Mouse (Mus musculus) liver, embryonic 14.5 days (tissue): ENCODE results near the gene Hnrnpa3. TPM values are rescaled to one million over a fixed set of nuclear protein-coding genes. Genes with fewer than 3 reads are reported as not detected.
A peak's percentile ranks its signal among the peaks of the same experiment; 100 is the strongest.

ENCODE experiments used
- ATAC-seq: fragments of 200-750 bp; cut with Nextera tagmentation; 2 replicates; pipeline ENCODE4 v1.8.0; 2017; ENCODE audit warnings: moderate number of reproducible peaks, mild to moderate bottlenecking, moderate library complexity; ENCODE audit not compliant: insufficient read depth
- DNase-seq, 3 experiments: peaks; one replicate each; pipeline ENCODE4 v3.0.0-alpha.2; 2012 to 2013; ENCODE audit warnings: low read depth in 3 of 3, low spot score in 3 of 3
- H3K27ac ChIP-seq: fragments of 300-500 bp; sonication (generic); 2 replicates; pipeline ENCODE4 v1.5.1; 2014; ENCODE audit warnings: moderate library complexity, mild to moderate bottlenecking, control low read depth, inconsistent platforms
- H3K27me3 ChIP-seq: fragments of 300-500 bp; sonication (generic); 2 replicates; pipeline ENCODE4 v1.6.1; 2014; ENCODE audit warnings: mild to moderate bottlenecking, low read length, moderate library complexity; ENCODE audit not compliant: control insufficient read depth, insufficient read depth
- H3K36me3 ChIP-seq: fragments of 300-500 bp; sonication (generic); replicated peaks from 2 replicates; pipeline ENCODE4 v1.6.1; 2014; ENCODE audit warnings: low read depth; ENCODE audit not compliant: control insufficient read depth, insufficient read depth
- H3K4me1 ChIP-seq, 2 experiments: fragments of 200-500 bp in 1 of 2; fragments of 300-500 bp in 1 of 2; sonication (generic) in 1 of 2; replicated peaks; 2 replicates each; pipeline ENCODE4 v1.6.1; 2012 to 2014; ENCODE audit warnings: antibody characterized with exemption in 1 of 2, inconsistent platforms in 1 of 2, low read length in 1 of 2; ENCODE audit not compliant: control insufficient read depth in 2 of 2, insufficient read depth in 2 of 2
- H3K4me2 ChIP-seq: fragments of 300-500 bp; sonication (generic); 2 replicates; pipeline ENCODE4 v1.6.1; 2014; ENCODE audit warnings: low read depth, mild to moderate bottlenecking, control low read depth, moderate library complexity
- H3K4me3 ChIP-seq, 2 experiments: fragments of 200-500 bp in 1 of 2; fragments of 300-500 bp in 1 of 2; sonication (generic) in 1 of 2; 2 replicates each; pipeline ENCODE4 v1.5.1; 2012 to 2014; ENCODE audit warnings: low read depth in 2 of 2, low read length in 2 of 2, mild to moderate bottlenecking in 2 of 2, control low read depth in 1 of 2, inconsistent platforms in 1 of 2, moderate library complexity in 1 of 2; ENCODE audit not compliant: insufficient read depth in 1 of 2
- H3K9ac ChIP-seq: fragments of 300-500 bp; sonication (generic); replicated peaks from 2 replicates; pipeline ENCODE4 v1.6.1; 2014; ENCODE audit warnings: mild to moderate bottlenecking, control low read depth, moderate library complexity
- H3K9me3 ChIP-seq: fragments of 300-500 bp; sonication (generic); 2 replicates; pipeline ENCODE4 v1.6.1; 2016; ENCODE audit warnings: low read length, mixed read lengths; ENCODE audit not compliant: control insufficient read depth
- CTCF ChIP-seq: IDR thresholded peaks from 2 replicates; pipeline ENCODE4 v1.5.1; 2016; ENCODE audit warnings: antibody characterized with exemption, low read depth, control low read depth
- EP300 ChIP-seq: IDR thresholded peaks from 2 replicates; pipeline ENCODE4 v1.6.1; 2016; ENCODE audit warnings: antibody characterized with exemption, low read depth
- WGBS: fragments of 180-500 bp; shearing (Covaris S2); extraction: QIAGEN DNeasy Blood & Tissue Kit; methylation state at CpG from one replicate; pipeline ENCODE4 v1.1.7; 2014; ENCODE audit not compliant: insufficient replicate concordance; 5-methylcytosine and 5-hydroxymethylcytosine counted together
- polyA plus RNA-seq, 2 experiments: library from polyadenylated mRNA; depleted of rRNA in 1 of 2; stranded (reverse) in 1 of 2; unstranded in 1 of 2; fragments of >200 nt; fragmentation: Nextera tagmentation in 1 of 2; extraction: Ambion mirVana in 1 of 2; gene quantifications; 2 replicates each; pipeline versions ENCODE4 v1.2.1 to v1.2.3; 2012 to 2014

The Hnrnpa3 gene
- polyA plus RNA-seq, 2 experiments, result 85.0 to 409 TPM

- Histone ChIP-seq H3K27me3 (no peaks in the 10 kb centered on the region), H3K9ac (no peak overlapping the region), H3K27ac (no peak overlapping the region), H3K9me3 (no peaks in the 10 kb centered on the region), H3K4me3 (no peak overlapping the region), H3K4me1 (peaks cover 4 to 16% of the 10 kb centered on the region in 2 experiments; a peak in 3 of 4 replicates), H3K36me3 (peaks cover 37% of the 10 kb centered on the region), H3K4me2 (no peak overlapping the region)
- DNase-seq, result no peak
- WGBS, result 85% methylated on average over 8 of the region's 8 CpGs
- ATAC-seq, result no peak
- no peak for TF ChIP-seq CTCF
- TF ChIP-seq EP300, result no peak
These were observed 20.9 kb downstream of the Hnrnpa3 start for GRCm38 (mm10) chr2:75679947-75680346.

GRCm38 (mm10) chr2:75681439-75681838, 22.4 kb downstream of the Hnrnpa3 start:
- no peaks in the 10 kb centered on the region for H3K9me3 ChIP-seq
- no peak overlapping the region for H3K27ac ChIP-seq
- ATAC-seq (no peak), DNase-seq (no peak)
- no peaks in the 10 kb centered on the region for H3K27me3 ChIP-seq
- no peak overlapping the region for H3K9ac ChIP-seq
- TF ChIP-seq CTCF (no peak), EP300 (no peak)
- no peak overlapping the region for H3K4me3 ChIP-seq
- H3K4me1 ChIP-seq, result peaks cover 4 to 22% of the 10 kb centered on the region in 2 experiments; a peak in 3 of 4 replicates
- WGBS, result 71% methylated on average over 7 of the region's 7 CpGs
- peaks cover 29% of the 10 kb centered on the region for H3K36me3 ChIP-seq
- no peak overlapping the region for H3K4me2 ChIP-seq

GRCm38 (mm10) chr2:75682978-75683709, 24.1 kb downstream of the Hnrnpa3 start:
- TF ChIP-seq CTCF (no peak), EP300 (no peak)
- peaks cover 4 to 31% of the 10 kb centered on the region in 2 experiments; a peak in 3 of 4 replicates for H3K4me1 ChIP-seq
- 29% methylated on average over 15 of the region's 15 CpGs for WGBS
- H3K9ac ChIP-seq, result no peak overlapping the region
- H3K4me3 ChIP-seq, result no peak overlapping the region
- H3K9me3 ChIP-seq, result no peaks in the 10 kb centered on the region
- DNase-seq (no peak), ATAC-seq (peak; percentile 19; the same call in 1 of the 2 replicates)
- no peaks in the 10 kb centered on the region for H3K27me3 ChIP-seq
- H3K4me2 ChIP-seq, result peak overlapping the region; percentile 24; the same call in 1 of the 2 replicates
- H3K27ac ChIP-seq, result peak overlapping the region; percentile 27; the same call in 1 of the 2 replicates
- peaks cover 16% of the 10 kb centered on the region for H3K36me3 ChIP-seq

- ATAC-seq (no peak), DNase-seq (no peak)
- TF ChIP-seq CTCF (no peak), EP300 (no peak)
- Histone ChIP-seq H3K9ac (no peak overlapping the region), H3K9me3 (no peaks in the 10 kb centered on the region), H3K4me1 (peaks cover 4 to 33% of the 10 kb centered on the region in 2 experiments), H3K4me2 (no peak overlapping the region), H3K27me3 (no peaks in the 10 kb centered on the region), H3K4me3 (no peak overlapping the region), H3K36me3 (peaks cover 9% of the 10 kb centered on the region; the same call in 1 of the 2 replicates), H3K27ac (no peak overlapping the region)
- WGBS, result 91% methylated on average over 3 of the region's 3 CpGs
These were observed 25.5 kb downstream of the Hnrnpa3 start for GRCm38 (mm10) chr2:75684526-75684925.

GRCm38 (mm10) chr2:75685458-75685861, 26.4 kb downstream of the Hnrnpa3 start:
- no peak for DNase-seq
- ATAC-seq, result no peak
- Histone ChIP-seq H3K4me3 (no peak overlapping the region), H3K27me3 (no peaks in the 10 kb centered on the region), H3K4me2 (no peak overlapping the region), H3K9me3 (no peaks in the 10 kb centered on the region), H3K36me3 (peaks cover 11% of the 10 kb centered on the region; the same call in 1 of the 2 replicates), H3K27ac (no peak overlapping the region), H3K9ac (no peak overlapping the region), H3K4me1 (peaks cover 4 to 33% of the 10 kb centered on the region in 2 experiments)
- TF ChIP-seq EP300 (no peak), CTCF (no peak)
- 46% methylated on average over 6 of the region's 6 CpGs for WGBS
